Mouse (Mus musculus) monocyte, adult 59 days (primary cell): Measurements from ENCODE around the gene Kcnc1. TPM values are rescaled to one million over a fixed set of nuclear protein-coding genes. Genes with fewer than 3 reads are reported as not detected.

Source experiments
- total RNA-seq, 2 experiments: library from RNA; stranded (reverse); gene quantifications; one replicate each; pipeline ENCODE4 v1.2.4; 2023

Gene Kcnc1
- total RNA-seq, result under 1 TPM; 0.12 to 0.18 TPM

GRCm38 (mm10) chr7:46396231-46396927, at the start of gene Kcnc1:
TSS of gene Kcnc1 (plus strand) at chr7:46396497.

GRCm38 (mm10) chr7:46376172-46377007, 19.9 kb upstream of the Kcnc1 start, which contains the start of gene Myod1:
TSS of gene Myod1 (plus strand) at chr7:46376474.

Other genes starting within 250 kb of the Kcnc1 start
- gene Abcc8, start 216.5 kb upstream of the Kcnc1 start, total RNA-seq, result 1 to 10 TPM in 1 of 2 experiments, under 1 TPM in 1; 0.21 to 1.9 TPM
- not detected for gene Ush1c, start 158.0 kb upstream of the Kcnc1 start, total RNA-seq
- gene Otog, start 155.5 kb upstream of the Kcnc1 start, total RNA-seq, result under 1 TPM; 0.46 to 0.55 TPM
- gene Myod1, start 20.0 kb upstream of the Kcnc1 start, total RNA-seq, result not detected
- gene Sergef, start 243.3 kb downstream of the Kcnc1 start, total RNA-seq, result 10 to 100 TPM; 13.5 to 16.1 TPM